Mouse (Mus musculus) gastrocnemius, adult 2 months (tissue): ENCODE measurements around the gene Abca1. TPM values are rescaled to one million over a fixed set of nuclear protein-coding genes. Genes with fewer than 3 reads are reported as not detected.

Experiments used
- DNase-seq: peaks from one replicate; pipeline ENCODE4 v3.0.0; 2022
- H3K27ac ChIP-seq: fragments of 200-600 bp; 2 replicates; pipeline ENCODE4 v1.8.1; 2022; ENCODE audit warnings: mild to moderate bottlenecking
- H3K4me3 ChIP-seq: fragments of 200-600 bp; 2 replicates; pipeline ENCODE4 v1.8.1; 2022; ENCODE audit warnings: mild to moderate bottlenecking, moderate library complexity
- CTCF ChIP-seq: fragments of 200-600 bp; IDR thresholded peaks from 2 replicates; pipeline ENCODE4 v1.8.1; 2022; ENCODE audit warnings: antibody characterized with exemption, mild to moderate bottlenecking, moderate library complexity
- intact Hi-C: fragments of 180-260 bp; cut with DNase I; formaldehyde crosslinking; loops from one replicate; pipeline ENCODE4 v1.15.1; 2025
- total RNA-seq, 2 experiments: library from RNA; stranded (reverse); gene quantifications; 2 replicates each; pipeline ENCODE4 v1.2.3; 2021

Abca1 gene
- total RNA-seq, 2 experiments from 2014 or later, result 5.9 to 8.6 TPM

- TF ChIP-seq CTCF, result peak; percentile 31
- intact Hi-C loops, result no loop called here
Measured at GRCm38 (mm10) chr4:53009183-53009582, 150.5 kb downstream of the Abca1 start.

GRCm38 (mm10) chr4:53000154-53000553, 159.5 kb downstream of the Abca1 start:
- intact Hi-C loops, result no loop called here
- Histone ChIP-seq H3K4me3 (no peak overlapping the region), H3K27ac (no peak overlapping the region)
- TF ChIP-seq CTCF, result no peak
- no peak for DNase-seq

More at GRCm38 (mm10) chr4:53009183-53009582, 150.5 kb downstream of the Abca1 start:
- H3K27ac ChIP-seq, result no peak overlapping the region
- no peak overlapping the region for H3K4me3 ChIP-seq
- DNase-seq, result no peak

GRCm38 (mm10) chr4:52999449-52999848, 160.2 kb downstream of the Abca1 start:
- TF ChIP-seq CTCF, result no peak
- intact Hi-C loops, result no loop called here
- H3K27ac ChIP-seq, result no peak overlapping the region
- H3K4me3 ChIP-seq, result no peak overlapping the region
- DNase-seq, result peak; percentile 76

GRCm38 (mm10) chr4:52989248-52989647, 170.4 kb downstream of the Abca1 start, which contains the start of gene Nipsnap3a:
Gene Nipsnap3a (plus strand): TSS chr4:52989272.
- intact Hi-C loops, result no loop called here
- Histone ChIP-seq H3K27ac (no peak within 1 kb of the TSS), H3K4me3 (peak within 1 kb of the TSS; percentile 49)
- no peak for TF ChIP-seq CTCF
- DNase-seq, result no peak

GRCm38 (mm10) chr4:52986266-52986665, 173.4 kb downstream of the Abca1 start:
- DNase-seq, result no peak
- no peak overlapping the region for H3K4me3 ChIP-seq
- intact Hi-C loops, result no loop called here
- H3K27ac ChIP-seq, result no peak overlapping the region
- no peak for TF ChIP-seq CTCF

- DNase-seq, result no peak
- TF ChIP-seq CTCF, result peak; percentile 30; the same call in 1 of the 2 replicates
- intact Hi-C loops, result no loop called here
- Histone ChIP-seq H3K27ac (no peak overlapping the region), H3K4me3 (no peak overlapping the region)
Measured at GRCm38 (mm10) chr4:52985216-52985615, 174.5 kb downstream of the Abca1 start.

Other genes with a start within 250 kb of the Abca1 start
- gene Olfr272, start 240.7 kb downstream of the Abca1 start, total RNA-seq, result not detected
- gene Olfr270, start 195.3 kb downstream of the Abca1 start, total RNA-seq, result not detected
- not detected for gene Nipsnap3a, start 170.6 kb downstream of the Abca1 start, total RNA-seq
- 1 to 10 TPM; 1.1 to 1.7 TPM for gene Nipsnap3b, start 148.0 kb downstream of the Abca1 start, total RNA-seq